Mouse (Mus musculus): ENCODE data around the gene Mindy2. TPM values are rescaled to one million over a fixed set of nuclear protein-coding genes. Genes with fewer than 3 reads are reported as not detected.
"Not testable (repeated sequence)": the region's sequence is repeated elsewhere in the genome, so short reads cannot be mapped to it uniquely, and the experiment has no call there.

Gene Mindy2
- polyA plus RNA-seq, 1 experiment from 2014 or later, result 21.2 TPM

GRCm38 (mm10) chr9:70578123-70578522, 78.9 kb downstream of the Mindy2 start:
- no peak for ATAC-seq
- Histone ChIP-seq H3K27me3 (ENCODE audit: control insufficient read depth, insufficient read depth, low read depth, low read length) (no peaks in the 10 kb centered on the region), H3K4me2 (ENCODE audit: low read length) (no peak overlapping the region), H3K4me3 (ENCODE audit: low read depth, low read length) (no peak overlapping the region), H3K27ac (ENCODE audit: low read length) (no peak overlapping the region), H3K9me3 (replicated peaks; ENCODE audit: control insufficient read depth, low read length, poor library complexity, severe bottlenecking) (no peaks in the 10 kb centered on the region), H3K36me3 (ENCODE audit: control insufficient read depth, insufficient read depth, low read length) (peaks cover 25% of the 10 kb centered on the region), H3K4me1 (ENCODE audit: control insufficient read depth, insufficient read depth, low read length) (no peaks in the 10 kb centered on the region), H3K9ac (ENCODE audit: low read depth, low read length) (no peak overlapping the region)
- WGBS, result 97% methylated on average over 2 of the region's 2 CpGs

- Histone ChIP-seq H3K27me3 (ENCODE audit: control insufficient read depth, insufficient read depth, low read depth, low read length) (no peaks in the 10 kb centered on the region), H3K9ac (ENCODE audit: low read depth, low read length) (no peak overlapping the region), H3K4me2 (ENCODE audit: low read length) (no peak overlapping the region), H3K36me3 (ENCODE audit: control insufficient read depth, insufficient read depth, low read length) (peaks cover 10% of the 10 kb centered on the region), H3K4me1 (ENCODE audit: control insufficient read depth, insufficient read depth, low read length) (no peaks in the 10 kb centered on the region), H3K9me3 (replicated peaks; ENCODE audit: control insufficient read depth, low read length, poor library complexity, severe bottlenecking) (no peaks in the 10 kb centered on the region), H3K27ac (ENCODE audit: low read length) (no peak overlapping the region), H3K4me3 (ENCODE audit: low read depth, low read length) (no peak overlapping the region)
- ATAC-seq, result no peak
- WGBS, result 94% methylated on average over 8 of the region's 8 CpGs
These were observed 86.6 kb downstream of the Mindy2 start for GRCm38 (mm10) chr9:70570351-70570750.

- no peak overlapping the region for H3K4me3 ChIP-seq (ENCODE audit: low read depth, low read length)
- H3K36me3 ChIP-seq (ENCODE audit: control insufficient read depth, insufficient read depth, low read length), result peaks cover 4% of the 10 kb centered on the region
- no peak overlapping the region for H3K27ac ChIP-seq (ENCODE audit: low read length)
- H3K27me3 ChIP-seq (ENCODE audit: control insufficient read depth, insufficient read depth, low read depth, low read length), result no peaks in the 10 kb centered on the region
- H3K9me3 ChIP-seq (replicated peaks; ENCODE audit: control insufficient read depth, low read length, poor library complexity, severe bottlenecking), result no peaks in the 10 kb centered on the region
- 86% methylated on average over 5 of the region's 5 CpGs for WGBS
- H3K9ac ChIP-seq (ENCODE audit: low read depth, low read length), result no peak overlapping the region
- H3K4me2 ChIP-seq (ENCODE audit: low read length), result no peak overlapping the region
- no peaks in the 10 kb centered on the region for H3K4me1 ChIP-seq (ENCODE audit: control insufficient read depth, insufficient read depth, low read length)
- no peak for ATAC-seq
These were observed 89.3 kb downstream of the Mindy2 start for GRCm38 (mm10) chr9:70567651-70568050.

GRCm38 (mm10) chr9:70562825-70563224, 94.1 kb downstream of the Mindy2 start:
- Histone ChIP-seq H3K9ac (ENCODE audit: low read depth, low read length) (no peak overlapping the region), H3K36me3 (ENCODE audit: control insufficient read depth, insufficient read depth, low read length) (peaks cover 3% of the 10 kb centered on the region; the same call in 1 of the 2 replicates), H3K9me3 (replicated peaks; ENCODE audit: control insufficient read depth, low read length, poor library complexity, severe bottlenecking) (no peaks in the 10 kb centered on the region), H3K4me2 (ENCODE audit: low read length) (no peak overlapping the region), H3K4me1 (ENCODE audit: control insufficient read depth, insufficient read depth, low read length) (no peaks in the 10 kb centered on the region), H3K27ac (ENCODE audit: low read length) (no peak overlapping the region), H3K27me3 (ENCODE audit: control insufficient read depth, insufficient read depth, low read depth, low read length) (no peaks in the 10 kb centered on the region), H3K4me3 (ENCODE audit: low read depth, low read length) (no peak overlapping the region)
- ATAC-seq, result no peak
- 98% methylated on average over 3 of the region's 3 CpGs for WGBS

- H3K4me1 ChIP-seq (ENCODE audit: control insufficient read depth, insufficient read depth, low read length), result no peaks in the 10 kb centered on the region
- H3K27me3 ChIP-seq (ENCODE audit: control insufficient read depth, insufficient read depth, low read depth, low read length), result no peaks in the 10 kb centered on the region
- 97% methylated on average over 5 of the region's 5 CpGs for WGBS
- H3K9ac ChIP-seq (ENCODE audit: low read depth, low read length), result no peak overlapping the region
- H3K4me3 ChIP-seq (ENCODE audit: low read depth, low read length), result no peak overlapping the region
- no peak for ATAC-seq
- H3K4me2 ChIP-seq (ENCODE audit: low read length), result no peak overlapping the region
- peaks cover 9% of the 10 kb centered on the region; the same call in 1 of the 2 replicates for H3K36me3 ChIP-seq (ENCODE audit: control insufficient read depth, insufficient read depth, low read length)
- H3K9me3 ChIP-seq (replicated peaks; ENCODE audit: control insufficient read depth, low read length, poor library complexity, severe bottlenecking), result no peaks in the 10 kb centered on the region
- no peak overlapping the region for H3K27ac ChIP-seq (ENCODE audit: low read length)
These were observed 100.2 kb downstream of the Mindy2 start for GRCm38 (mm10) chr9:70556796-70557195.

GRCm38 (mm10) chr9:70555431-70555830, 101.5 kb downstream of the Mindy2 start:
- Histone ChIP-seq H3K9ac (ENCODE audit: low read depth, low read length) (no peak overlapping the region), H3K27me3 (ENCODE audit: control insufficient read depth, insufficient read depth, low read depth, low read length) (no peaks in the 10 kb centered on the region), H3K36me3 (ENCODE audit: control insufficient read depth, insufficient read depth, low read length) (peaks cover 9% of the 10 kb centered on the region; the same call in 1 of the 2 replicates), H3K27ac (ENCODE audit: low read length) (no peak overlapping the region), H3K4me2 (ENCODE audit: low read length) (no peak overlapping the region), H3K4me1 (ENCODE audit: control insufficient read depth, insufficient read depth, low read length) (no peaks in the 10 kb centered on the region), H3K9me3 (replicated peaks; ENCODE audit: control insufficient read depth, low read length, poor library complexity, severe bottlenecking) (no peaks in the 10 kb centered on the region), H3K4me3 (ENCODE audit: low read depth, low read length) (no peak overlapping the region)
- no peak for ATAC-seq

- not testable (repeated sequence) for ATAC-seq; H3K27me3 ChIP-seq (ENCODE audit: control insufficient read depth, insufficient read depth, low read depth, low read length); H3K4me3 ChIP-seq (ENCODE audit: low read depth, low read length); H3K36me3 ChIP-seq (ENCODE audit: control insufficient read depth, insufficient read depth, low read length); H3K4me1 ChIP-seq (ENCODE audit: control insufficient read depth, insufficient read depth, low read length); H3K9ac ChIP-seq (ENCODE audit: low read depth, low read length); H3K27ac ChIP-seq (ENCODE audit: low read length); H3K9me3 ChIP-seq (replicated peaks; ENCODE audit: control insufficient read depth, low read length, poor library complexity, severe bottlenecking); H3K4me2 ChIP-seq (ENCODE audit: low read length)
- WGBS, result 94% methylated on average over 2 of the region's 2 CpGs
These were observed 104.7 kb downstream of the Mindy2 start for GRCm38 (mm10) chr9:70552233-70552632.

GRCm38 (mm10) chr9:70551524-70551923, 105.5 kb downstream of the Mindy2 start:
- Histone ChIP-seq H3K27ac (ENCODE audit: low read length) (no peak overlapping the region), H3K36me3 (ENCODE audit: control insufficient read depth, insufficient read depth, low read length) (peaks cover 9% of the 10 kb centered on the region; the same call in 1 of the 2 replicates), H3K4me3 (ENCODE audit: low read depth, low read length) (no peak overlapping the region), H3K4me2 (ENCODE audit: low read length) (no peak overlapping the region), H3K27me3 (ENCODE audit: control insufficient read depth, insufficient read depth, low read depth, low read length) (no peaks in the 10 kb centered on the region), H3K4me1 (ENCODE audit: control insufficient read depth, insufficient read depth, low read length) (peaks cover 7% of the 10 kb centered on the region), H3K9ac (ENCODE audit: low read depth, low read length) (no peak overlapping the region), H3K9me3 (replicated peaks; ENCODE audit: control insufficient read depth, low read length, poor library complexity, severe bottlenecking) (no peaks in the 10 kb centered on the region)
- no peak for ATAC-seq
- 98% methylated on average over 1 of the region's 1 CpGs for WGBS

All from midbrain, embryonic 16.5 days (tissue).